Mouse (Mus musculus) retina, adult 2 months (tissue): ENCODE data around the gene Tagln.
A peak's percentile ranks its signal among the peaks of the same experiment; 100 is the strongest.

ENCODE experiments used
- DNase-seq: peaks from one replicate; pipeline ENCODE4 v3.0.0-alpha.2; 2012; ENCODE audit warnings: low read depth, low spot score

Gene Tagln

GRCm38 (mm10) chr9:45907078-45907428 is 28.8 kb downstream of the Tagln start:
- no peak for DNase-seq

DNA sequence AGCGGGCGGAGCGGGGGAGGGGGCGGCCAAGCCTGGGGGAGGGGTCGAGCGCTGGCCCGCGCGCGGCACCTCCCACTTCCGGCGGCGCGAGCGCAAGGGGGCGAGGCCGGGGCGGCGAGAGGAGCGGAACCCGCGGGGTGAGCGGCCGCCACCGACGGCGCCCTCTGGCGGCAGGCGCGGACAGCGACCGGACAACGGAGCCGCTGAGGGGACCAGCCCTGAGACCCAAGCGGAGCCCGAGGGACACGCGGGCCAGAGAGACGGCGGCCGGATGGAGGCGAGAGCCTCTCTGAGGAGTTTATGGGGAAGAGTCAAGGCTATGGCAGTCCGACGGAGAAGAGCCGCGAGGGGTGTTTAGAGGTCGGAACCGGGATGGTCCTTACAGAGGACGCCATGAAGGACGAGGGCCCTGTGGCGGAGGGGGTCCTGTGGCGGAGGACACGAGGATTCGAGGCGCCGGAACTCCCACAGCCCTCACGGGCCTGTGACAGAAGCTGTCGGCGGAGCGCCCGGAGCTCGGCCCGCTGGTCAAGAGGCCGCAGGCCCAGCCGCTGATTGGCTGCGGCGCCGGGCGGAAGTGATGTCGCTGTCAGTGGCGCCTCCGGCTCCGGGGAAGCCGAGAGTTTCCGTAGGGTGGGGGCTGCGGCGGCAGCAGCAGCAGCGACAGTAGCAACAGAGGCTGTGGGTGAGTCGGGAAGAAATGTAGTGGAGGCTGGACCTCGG is 29.3 kb downstream of the Tagln start, which contains the start of the genes Pcsk7 and Rnf214:
Gene Pcsk7 (plus strand): TSS at position 143 of the 723 bp plus-strand sequence.
Gene Rnf214 (minus strand): TSS at position 557 of the 723 bp plus-strand sequence.
- peak; percentile 78 for DNase-seq

GRCm38 (mm10) chr9:45905811-45906237 is 30.0 kb downstream of the Tagln start:
- no peak for DNase-seq

DNA sequence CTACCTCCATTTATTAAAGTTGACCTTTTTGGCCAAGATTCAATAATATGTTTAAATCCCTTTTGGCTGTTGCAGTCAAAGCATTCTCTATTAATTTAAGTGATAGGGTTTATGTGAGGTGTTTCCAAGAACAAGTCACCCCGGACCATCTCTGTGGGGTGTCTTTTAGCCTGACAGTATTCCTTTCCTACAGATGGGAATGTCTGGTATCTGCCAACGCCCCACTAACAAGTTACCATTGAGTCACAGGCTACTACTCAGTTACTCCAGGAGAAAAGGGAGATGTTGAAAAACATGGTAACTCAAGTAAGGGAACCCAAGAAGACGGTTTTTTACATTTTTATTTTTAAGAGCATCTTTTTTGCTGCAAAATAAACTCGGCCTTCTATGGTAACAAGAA is 30.7 kb downstream of the Tagln start:
- DNase-seq: no peak

DNA sequence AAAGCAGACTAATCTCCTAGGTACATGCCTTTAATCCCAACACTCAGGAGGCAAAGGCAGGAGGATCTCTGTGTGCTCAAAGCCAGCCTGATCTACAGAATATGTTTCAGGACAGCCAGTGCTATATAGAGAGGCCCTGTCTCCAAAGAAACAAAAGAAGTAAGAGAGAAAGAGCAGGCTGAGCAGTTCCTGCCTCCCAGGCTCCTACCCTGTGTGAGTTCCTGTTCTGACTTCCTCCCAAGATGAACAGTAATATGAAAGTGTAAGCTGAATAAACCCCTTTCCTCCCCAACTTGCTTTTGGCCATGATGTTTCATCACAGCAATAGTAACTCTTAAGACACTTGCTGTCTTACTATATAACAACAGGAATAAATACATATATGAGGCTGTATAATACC is 42.2 kb downstream of the Tagln start:
- no peak for DNase-seq
